Mouse (Mus musculus): Measurements from ENCODE around the gene Rtn2.
"Not testable (repeated sequence)": the region's sequence is repeated elsewhere in the genome, so short reads cannot be mapped to it uniquely, and the experiment has no call there.

The Rtn2 gene

DNA sequence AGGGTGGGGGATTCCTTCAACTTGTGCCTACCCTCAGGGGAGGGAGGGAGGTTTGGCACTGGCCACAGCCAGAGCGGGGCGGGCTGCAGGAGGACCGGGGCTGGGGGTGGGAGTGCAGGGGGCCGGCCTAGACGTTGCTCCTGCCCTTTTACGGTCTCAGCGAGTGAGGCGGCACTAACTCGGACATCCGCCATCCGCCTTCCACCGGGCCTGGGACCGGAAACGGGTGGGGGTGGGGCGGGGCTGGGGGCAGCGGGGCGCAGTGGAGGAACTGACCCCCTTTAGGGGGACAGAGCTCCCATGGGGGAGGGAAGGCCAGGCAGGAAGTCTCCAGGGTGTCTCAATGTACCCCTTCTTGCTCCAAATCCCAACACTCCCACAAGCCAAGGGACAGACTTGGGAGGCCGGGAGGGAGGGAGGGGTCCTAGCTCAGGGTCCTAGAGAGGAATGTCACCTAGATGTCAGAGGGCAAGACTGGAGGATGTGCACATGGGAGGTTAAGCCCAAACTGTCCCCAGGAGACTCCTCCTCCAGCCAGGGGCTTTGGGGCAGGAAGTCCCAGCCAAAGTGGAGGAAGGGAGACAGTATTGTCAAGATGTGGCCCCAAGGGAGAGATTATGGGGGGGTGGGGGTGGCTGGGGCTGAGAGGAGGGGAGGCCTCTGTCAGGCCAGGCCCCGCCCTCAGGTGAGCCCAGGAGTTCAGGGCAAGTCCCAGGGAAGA lies 12.5 kb upstream of the Rtn2 start:
- peak; percentile 42 for DNase-seq

DNA sequence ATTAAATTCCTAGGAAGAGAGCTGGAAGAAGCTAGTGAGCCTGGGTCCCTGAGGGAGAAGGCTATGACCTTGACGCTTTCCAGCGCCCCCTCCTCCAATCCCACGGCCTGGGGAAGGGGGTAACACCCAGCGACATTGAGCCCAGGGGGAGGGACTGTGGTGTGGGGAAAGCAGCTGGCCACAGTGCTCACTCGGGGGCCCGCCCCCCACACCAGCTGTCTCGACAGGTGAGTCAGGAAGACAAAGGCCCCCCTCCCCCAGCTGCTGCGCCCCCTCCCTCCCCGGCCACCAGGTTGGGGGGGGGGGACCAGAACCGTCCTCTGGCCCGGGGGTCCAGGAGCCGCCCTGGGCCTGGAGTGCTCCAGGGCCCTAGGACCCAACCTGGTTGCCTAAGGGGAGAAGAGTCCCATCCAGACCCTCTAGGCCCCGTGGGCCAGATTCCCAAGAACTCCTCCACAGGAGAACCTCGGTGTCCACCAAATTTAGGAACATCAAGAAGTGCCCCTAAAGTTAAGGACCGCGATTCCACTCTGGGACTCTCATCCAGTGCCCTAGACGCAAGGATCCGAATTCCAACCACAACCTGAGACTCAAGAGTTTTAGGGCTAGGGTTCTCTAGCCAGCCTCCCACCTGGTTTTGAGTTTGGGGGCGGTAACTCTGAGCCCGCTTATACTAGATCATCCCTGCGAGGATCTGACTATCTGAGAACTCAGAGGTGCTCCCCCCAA lies 11.8 kb upstream of the Rtn2 start:
- peak; percentile 62 for DNase-seq

DNA sequence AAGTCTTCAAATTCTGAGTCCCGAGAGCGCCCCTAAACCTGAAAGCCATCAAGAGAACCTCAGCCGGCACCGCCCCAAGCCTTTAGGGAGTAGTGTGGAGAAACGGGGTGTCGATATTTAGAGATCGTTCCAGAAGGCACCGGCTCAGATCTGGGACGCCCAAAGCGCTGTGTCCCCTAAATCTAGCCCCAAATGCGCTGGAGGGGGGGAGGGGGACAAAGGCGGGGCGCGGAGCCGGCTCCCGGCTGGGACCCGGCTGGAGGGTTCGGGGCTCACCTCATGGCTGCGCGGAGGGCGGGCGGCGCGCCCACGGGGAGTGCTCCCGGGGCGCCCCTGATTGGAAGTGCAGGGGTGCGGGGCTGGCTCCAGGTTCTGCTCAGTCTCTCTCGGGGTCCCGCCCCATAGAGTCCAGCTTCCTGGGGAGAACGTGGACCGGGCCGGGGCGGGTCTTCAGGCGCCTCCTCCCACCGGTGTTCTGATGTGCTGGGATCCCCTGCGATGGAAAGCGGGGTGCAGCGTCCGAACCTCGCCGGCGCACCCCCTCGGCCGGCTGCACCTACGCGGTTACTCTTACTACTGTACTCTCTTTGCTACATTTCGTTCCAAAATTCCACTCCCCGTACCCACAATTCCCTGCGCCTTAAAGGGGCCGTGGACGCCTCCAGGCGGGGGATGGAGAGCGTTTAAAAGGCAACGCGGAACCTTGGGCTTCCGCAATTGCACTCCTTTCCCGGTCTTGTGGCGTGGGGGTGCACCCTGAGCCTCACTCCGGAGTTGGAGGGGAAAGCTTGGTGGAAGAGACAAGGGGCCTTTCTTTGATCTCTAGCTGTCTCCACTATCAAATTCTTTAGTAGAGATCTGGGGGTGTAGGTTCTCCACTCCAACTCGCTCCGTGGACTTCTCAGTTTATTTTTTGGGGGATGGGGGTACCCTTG lies 10.9 kb upstream of the Rtn2 start, which contains the start of gene Vasp:
Gene Vasp (minus strand): TSS at position 580 of the 935 bp plus-strand sequence.
- peak; percentile 79 for DNase-seq

DNA sequence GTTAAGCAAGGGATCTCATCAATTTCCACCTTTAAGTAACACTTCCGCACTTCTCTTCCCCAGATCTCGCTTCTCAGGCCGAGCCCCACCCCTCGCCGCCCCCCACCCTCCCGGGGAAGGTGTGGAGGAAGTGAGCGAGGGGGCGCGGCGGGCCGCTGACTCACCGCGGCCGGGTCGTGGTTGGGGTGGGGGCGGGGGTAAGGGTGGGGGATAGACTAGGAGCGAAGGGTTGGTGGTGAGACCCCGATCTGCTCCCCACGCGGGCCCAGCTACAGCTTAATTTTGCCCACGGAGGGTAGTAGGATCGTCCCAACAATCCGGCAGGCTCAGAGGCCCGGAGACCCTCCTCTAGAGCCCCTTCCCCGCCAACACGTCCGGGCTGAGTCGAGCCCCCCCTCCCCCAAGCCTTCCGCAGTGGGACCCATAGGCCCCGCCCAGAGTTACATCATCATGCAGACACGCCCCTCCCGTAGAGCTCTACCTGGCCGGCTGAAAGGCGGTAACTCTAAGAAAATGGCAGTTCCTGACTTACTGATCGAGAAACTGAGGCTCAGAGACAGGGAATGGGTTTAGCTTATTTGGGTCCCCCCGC lies 10.2 kb upstream of the Rtn2 start:
- peak; percentile 73 for DNase-seq

DNA sequence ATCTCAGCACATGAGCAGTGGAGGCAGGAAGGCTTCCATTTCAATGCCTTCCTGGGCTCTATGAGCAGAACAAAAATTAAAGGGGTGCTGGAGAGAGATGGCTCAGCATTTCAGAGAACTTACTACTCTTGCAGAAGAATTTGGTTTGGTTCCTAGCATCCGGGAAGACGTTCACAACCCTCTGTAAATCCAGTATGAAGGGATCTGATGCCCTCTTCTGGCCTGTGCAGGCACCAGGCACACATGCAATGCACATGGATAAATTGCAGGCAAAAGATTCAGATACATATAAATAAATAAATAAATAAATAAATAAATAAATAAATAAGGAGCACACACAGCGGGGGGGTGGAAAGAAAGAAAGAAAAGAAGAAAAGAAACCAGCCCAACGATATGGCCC lies 6.2 kb upstream of the Rtn2 start:
- DNase-seq, result no peak

DNA sequence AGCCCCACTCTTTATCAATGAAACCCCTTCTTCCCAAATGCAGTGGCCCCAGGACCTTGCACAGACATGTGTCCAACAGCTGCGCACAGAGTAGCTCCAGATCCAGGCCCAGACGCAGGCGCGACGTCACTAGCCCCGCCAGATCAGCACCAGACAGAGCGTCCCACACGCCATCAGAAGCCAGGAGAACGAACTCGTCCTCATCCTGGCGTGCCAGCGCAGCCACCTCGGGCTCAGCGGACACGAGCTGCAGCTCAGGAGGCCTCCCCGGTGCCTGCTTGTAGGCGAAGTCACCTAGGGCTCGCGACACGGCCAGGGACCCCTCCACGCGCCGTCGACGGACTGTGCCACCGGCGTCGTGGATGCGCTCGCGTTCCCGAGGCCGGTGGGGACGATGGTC lies 3.4 kb upstream of the Rtn2 start:
- DNase-seq, result no peak

DNA sequence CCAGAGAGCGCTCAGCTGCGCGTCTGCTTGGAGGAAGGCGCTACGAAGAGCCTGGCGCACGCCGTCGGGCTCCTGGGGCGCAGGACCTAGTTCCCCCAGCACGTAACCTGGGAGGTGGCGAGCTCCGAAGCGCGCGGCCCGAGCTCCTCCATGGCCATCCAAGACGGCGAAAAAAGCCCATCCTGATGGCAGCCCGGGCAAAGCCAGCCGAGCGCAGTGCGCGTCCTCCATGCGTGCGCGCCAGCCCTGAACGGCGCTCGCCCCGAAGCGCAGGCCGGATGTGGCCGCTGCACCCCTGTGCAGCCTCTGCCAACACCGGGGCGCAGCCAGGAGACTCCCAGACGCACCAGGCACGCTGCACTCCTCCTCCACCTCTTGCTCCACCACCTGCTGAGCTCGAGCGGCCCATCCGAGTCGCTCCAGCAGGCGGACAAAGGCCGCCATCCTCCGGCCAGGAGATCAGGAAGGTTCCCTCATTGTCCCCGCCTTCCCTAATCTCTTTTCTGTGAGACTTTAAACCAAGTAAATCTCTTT lies 2.8 kb upstream of the Rtn2 start, which contains the start of gene Ppm1n:
Gene Ppm1n (minus strand): TSS at position 484 of the 534 bp plus-strand sequence.
- no peak for DNase-seq

DNA sequence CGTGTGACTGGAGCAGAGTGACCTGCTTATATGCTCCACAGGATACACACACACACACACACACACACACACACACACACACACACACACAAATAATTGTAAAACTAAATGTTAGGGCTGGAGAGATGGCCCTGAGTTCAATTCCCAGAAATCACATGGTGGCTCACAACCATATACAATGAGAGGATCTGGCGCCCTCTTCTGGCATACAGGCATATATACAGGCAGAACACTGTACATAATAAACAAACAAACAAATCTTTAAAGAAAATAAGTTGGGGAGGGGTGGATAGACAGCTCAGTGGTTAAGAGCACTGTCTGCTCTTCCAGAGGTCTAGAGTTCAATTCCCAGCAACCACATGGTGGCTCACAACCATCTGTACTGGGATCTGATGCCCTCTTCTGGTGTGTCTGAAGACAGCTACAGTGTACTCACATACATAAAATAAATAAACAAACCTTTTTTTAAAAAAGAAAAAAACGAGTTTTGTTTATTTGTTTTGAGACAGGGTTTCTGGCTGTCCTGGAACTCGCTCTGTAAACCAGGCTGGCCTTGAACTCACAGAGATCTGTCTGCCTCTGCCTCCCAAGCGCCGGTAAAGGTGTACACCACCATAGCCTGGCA lies 632 bp upstream of the Rtn2 start:
- not testable (repeated sequence) for DNase-seq

DNA sequence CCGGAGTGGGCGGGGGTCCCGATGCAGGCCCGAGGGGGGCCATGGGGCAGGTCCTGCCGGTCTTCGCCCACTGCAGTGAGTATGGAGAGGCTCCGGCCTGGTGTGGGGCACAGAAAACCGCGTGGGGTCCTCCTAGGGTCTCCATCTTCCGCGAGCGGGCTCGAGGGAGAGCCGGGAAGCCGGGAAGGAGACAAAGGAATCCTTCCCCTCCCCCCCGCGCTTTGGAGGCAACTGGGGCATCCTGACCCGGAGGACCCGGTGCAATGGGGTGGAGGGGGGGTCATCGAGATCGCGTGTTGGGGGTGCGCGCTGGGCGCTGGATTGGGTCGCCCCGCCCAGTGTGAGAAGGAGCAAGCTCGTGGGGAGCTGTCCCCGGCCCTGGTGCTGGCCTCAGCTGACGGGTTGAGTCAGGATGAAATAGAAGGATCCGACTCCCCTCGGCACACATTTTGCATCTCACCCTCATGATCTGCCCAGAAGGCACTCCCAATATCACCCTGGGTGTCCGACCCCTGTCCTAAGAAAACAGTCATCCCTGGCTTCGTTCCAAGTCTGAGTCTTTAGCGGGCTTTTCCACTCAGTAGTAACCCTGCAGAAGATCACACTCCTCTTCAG lies 474 bp downstream of the Rtn2 start:
- peak; percentile 78 for DNase-seq

DNA sequence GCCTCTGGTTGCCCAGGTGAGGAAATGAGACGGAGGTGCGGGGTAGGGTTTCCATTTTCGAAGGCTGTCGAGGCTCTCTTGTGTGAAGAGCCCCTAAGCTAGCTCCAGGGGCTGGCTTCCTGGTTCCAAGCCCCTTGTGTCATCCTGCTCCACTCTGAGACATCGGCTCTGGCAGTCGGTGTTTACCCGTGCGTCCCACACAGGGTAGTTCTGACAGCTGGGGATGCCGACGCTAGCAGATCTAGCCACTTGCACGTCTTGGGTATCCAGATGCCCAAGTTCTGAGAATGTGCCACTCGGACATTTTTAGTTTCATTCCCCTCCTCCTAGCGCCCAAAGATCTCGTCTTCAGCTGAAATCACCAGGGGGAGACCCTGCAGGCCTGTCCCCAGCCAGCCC lies 981 bp downstream of the Rtn2 start:
- DNase-seq, result no peak

DNA sequence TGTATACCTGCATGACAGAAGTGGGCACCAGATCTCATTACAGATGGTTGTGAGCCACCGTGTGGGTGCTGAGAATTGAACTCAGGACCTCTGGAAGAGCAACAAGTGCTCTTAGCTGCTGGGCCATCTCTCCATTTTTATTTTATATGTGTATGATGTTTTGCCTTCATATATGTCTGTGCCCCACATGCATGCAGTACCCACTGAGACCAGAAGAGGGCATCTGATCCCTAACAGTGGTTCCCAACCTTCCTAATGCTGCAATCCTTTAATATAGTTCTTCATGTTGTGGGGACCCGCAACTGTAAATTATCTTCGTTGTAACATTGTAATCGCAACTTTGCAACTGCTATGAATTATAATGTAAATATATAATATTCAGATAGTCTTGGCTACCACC lies 2.3 kb downstream of the Rtn2 start:
- DNase-seq, result no peak

DNA sequence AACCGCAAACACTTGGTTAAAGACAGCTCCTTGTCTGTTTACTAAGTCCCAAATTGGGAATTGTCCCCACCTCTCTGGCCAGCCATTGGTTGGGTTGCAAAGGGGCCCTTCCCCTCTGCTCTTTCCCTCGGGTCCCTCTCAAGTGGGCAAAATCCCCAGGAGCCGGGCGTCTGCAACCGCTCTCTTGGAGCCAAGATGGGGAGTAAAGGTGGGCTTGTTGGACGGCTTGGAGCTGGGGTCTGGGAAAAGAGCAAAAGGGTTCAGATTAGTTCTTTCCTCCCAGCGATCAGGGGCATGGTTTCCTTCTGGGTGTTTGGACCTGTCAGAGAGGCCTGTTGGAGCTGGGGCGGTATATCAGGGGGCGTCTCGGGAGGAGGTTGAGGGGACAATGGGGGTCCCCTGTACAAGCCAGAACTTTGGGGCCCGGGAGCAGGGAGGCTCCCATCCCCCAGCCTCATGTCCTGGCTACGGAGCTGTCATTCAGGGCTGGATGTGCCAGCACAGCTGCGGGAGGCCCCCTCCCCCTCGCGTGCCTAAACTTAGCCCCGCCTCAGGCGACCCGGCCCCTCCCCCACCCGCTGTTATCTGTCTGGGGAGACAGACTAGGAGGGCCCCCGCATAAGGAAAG lies 8.7 kb downstream of the Rtn2 start:
- DNase-seq, result no peak

DNA sequence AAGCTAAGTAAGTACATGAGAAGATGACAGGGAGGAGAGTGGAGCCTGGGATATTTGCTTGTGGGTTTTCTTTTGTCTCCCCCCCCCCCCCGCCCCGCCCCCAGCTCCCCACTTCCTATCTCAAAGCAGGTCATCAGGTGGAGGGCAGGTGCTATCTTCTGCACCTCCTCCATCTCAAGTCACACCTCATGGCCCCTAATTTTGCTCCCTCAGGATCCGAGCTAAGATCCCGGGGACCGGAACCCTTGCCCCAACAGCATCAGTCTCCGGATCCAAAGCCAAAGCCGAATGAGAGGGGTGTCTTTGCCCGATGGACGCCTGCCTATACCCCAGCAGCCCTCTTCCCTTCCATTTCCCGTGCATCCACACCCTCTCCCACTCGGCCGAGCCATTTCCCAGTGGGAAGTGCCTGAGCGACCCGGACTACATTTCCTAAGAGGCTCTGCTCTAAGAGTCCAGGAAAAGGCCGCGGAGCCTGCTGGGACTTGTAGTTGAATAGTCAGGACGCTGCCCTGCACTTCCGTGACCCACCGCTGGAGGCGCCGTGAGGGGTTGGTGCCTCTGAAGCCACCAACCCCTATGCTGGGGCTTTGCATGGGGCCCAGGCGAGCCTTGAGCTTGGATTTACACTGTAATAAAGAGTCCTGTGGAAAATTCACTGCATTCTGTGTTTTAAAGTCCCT lies 13.2 kb downstream of the Rtn2 start:
- DNase-seq, result peak; percentile 94

DNA sequence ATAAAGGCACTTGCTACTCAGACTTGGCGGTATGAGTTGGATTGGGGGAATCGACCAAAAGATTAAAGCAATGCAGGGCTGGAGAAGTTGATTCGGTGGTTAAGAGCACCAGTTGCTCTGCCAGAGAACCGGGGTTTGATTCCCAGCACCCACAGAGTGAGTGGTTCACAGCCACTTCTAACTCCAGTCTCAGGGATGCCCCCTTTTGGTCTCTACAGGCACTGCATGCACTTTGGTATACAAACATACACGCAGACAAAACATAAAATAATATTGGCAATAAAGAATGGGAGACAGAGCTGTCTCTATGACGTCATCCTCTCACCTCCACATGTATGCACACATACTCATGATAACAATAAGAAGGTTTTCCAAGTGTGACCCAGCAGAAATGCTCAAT lies 14.6 kb downstream of the Rtn2 start:
- DNase-seq, result no peak

DNA sequence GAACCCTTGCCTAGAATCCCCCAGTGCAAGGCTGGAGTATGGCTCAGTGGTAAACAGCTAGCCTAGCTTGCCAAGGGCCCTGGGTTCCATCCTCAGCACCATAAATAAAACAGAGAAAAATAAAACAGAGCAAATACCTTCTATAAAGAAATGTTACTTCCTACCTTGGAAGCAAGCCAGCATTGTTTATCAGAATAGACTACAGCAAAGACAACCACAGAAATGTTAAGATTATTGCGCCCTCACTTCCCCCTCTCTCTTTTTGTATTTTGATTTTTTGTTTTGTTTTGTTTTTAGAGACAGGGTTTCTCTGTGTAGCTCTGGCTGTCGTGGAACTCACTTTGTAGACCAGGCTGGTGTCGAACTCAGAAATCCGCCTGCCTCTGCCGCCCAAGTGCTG lies 15.4 kb downstream of the Rtn2 start:
- DNase-seq, result no peak

DNA sequence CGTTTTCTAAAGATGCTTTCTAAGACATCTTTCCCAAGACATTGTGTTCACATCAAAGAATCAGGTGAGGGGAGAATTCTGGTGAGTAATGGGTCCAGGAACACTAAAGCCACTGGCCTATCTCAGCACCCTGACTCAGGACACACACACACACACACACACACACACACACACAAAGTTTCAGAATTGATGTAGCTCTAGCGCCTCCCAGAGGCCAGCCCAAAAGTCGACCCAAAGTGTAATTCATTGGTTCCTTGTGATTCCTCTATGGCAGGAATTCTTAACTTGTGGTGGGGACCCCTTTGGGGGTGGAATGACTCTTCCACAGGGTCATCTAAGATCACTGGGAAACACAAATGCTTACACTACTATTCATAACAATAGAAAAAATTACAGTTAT lies 16.8 kb downstream of the Rtn2 start:
- DNase-seq, result no peak

DNA sequence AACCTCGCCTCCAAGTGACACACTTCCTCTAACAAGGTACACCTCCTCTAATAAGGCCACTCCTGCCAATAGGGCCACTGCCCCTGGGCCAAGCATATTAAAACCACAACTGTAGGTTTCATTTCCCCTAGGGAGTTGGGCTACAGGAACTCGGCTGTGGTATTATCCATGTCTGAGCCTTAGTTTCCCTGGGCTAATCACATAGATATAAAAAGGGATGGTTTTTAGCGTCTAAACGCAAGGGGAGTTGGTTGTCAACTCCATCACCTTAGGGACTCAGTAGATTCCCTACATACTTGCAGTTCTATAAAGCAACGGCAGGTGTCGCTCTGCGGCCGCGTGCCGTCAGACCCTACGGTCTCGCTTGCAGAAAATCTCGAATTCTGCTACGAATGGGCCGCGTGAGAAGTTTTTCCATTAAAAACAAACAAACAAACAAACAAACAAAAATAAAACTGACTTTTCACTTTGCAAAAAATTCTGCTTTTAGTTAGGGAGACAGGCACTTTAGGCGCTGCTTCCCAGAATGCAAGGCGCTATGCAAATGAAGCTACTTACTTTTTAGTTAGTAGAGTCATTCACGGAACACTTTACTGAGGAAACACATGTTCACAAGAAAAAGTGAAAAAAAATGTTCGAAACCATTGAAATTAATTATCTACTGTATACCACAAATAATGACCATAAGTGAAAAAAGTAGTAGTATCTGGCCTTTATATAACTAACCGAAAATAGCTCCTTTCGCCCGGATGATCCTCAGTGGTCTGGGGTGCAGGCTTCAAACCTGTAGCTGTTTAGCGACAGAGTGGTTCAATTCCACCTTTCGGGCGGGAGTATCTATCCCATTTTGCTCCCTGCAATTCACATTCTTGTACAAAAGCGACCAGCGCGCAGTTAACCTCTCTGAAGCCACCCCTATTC lies 18.3 kb downstream of the Rtn2 start:
- DNase-seq, result peak; percentile 74

DNA sequence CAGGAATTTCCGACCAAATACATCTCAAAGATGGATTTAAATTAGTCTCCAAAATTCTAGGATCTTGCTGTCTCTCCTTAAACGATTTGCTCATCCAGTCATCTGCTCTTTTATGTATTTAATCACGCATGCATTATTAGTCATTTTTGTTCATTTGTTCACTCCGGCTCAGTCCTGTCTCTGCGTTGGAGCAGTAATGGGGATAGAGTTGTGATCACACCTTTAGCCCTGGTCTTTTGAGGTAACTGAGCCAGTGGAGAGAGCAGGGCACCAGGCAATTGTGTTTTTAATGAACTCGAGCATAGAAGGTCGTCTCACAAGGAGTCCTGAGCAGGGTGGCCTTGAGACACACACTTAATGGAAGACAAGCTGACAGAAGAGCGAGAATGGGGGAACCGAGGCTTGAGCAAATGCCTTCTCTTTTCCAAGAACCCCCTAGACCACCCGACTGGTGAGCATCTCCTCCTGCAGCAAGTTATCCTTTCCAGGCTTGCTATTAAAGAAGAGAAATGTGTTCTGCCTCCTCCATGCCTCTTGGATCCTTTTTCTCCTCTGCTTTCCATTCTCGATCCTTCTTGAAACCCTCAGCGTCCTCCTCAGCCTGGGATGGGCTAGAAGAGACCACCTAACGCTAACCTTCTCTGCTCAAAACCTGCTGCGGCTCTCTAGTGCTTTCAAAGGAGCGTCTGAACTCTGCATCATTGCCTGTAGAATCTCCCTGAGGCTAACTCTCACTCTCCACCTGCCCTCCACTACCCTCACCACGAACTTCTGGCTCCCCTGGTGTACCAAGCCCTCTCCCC lies 19.2 kb downstream of the Rtn2 start:
- DNase-seq, result no peak

Measured in cerebellum, adult 11-12 months (tissue).